Mouse (Mus musculus): Measurements from ENCODE around the gene Doxl2.
A peak's percentile ranks its signal among the peaks of the same experiment; 100 is the strongest.

Doxl2 gene

GRCm38 (mm10) chr6:49009161-49009555 is 34.4 kb downstream of the Doxl2 start:
- no peak for DNase-seq (ENCODE audit: low read depth, low spot score)

- peak; percentile 55 for DNase-seq (ENCODE audit: low read depth, low spot score)
Measured at GRCm38 (mm10) chr6:49009665-49010064, 34.9 kb downstream of the Doxl2 start.

GRCm38 (mm10) chr6:49011191-49011590 is 36.4 kb downstream of the Doxl2 start:
- DNase-seq (ENCODE audit: low read depth, low spot score), result no peak

GRCm38 (mm10) chr6:49013023-49013422 is 38.3 kb downstream of the Doxl2 start:
- no peak for DNase-seq (ENCODE audit: low read depth, low spot score)

- peak; percentile 73 for DNase-seq (ENCODE audit: low read depth, low spot score)
Measured at GRCm38 (mm10) chr6:49013458-49013857, 38.7 kb downstream of the Doxl2 start.

- peak; percentile 61 for DNase-seq (ENCODE audit: low read depth, low spot score)
Measured at GRCm38 (mm10) chr6:49017150-49017549, 42.4 kb downstream of the Doxl2 start.

- no peak for DNase-seq (ENCODE audit: low read depth, low spot score)
Measured at GRCm38 (mm10) chr6:49019341-49019740, 44.6 kb downstream of the Doxl2 start.

GRCm38 (mm10) chr6:49021141-49022012 is 46.6 kb downstream of the Doxl2 start:
- no peak for DNase-seq (ENCODE audit: low read depth, low spot score)

- DNase-seq (ENCODE audit: low read depth, low spot score), result no peak
Measured at GRCm38 (mm10) chr6:49022384-49022783, 47.6 kb downstream of the Doxl2 start.

GRCm38 (mm10) chr6:49023315-49023714 is 48.6 kb downstream of the Doxl2 start:
- DNase-seq (ENCODE audit: low read depth, low spot score), result no peak

- DNase-seq (ENCODE audit: low read depth, low spot score), result no peak
Measured at GRCm38 (mm10) chr6:49025290-49025689, 50.5 kb downstream of the Doxl2 start.

GRCm38 (mm10) chr6:49026496-49026895 is 51.7 kb downstream of the Doxl2 start:
- DNase-seq (ENCODE audit: low read depth, low spot score), result no peak

- no peak for DNase-seq (ENCODE audit: low read depth, low spot score)
Measured at GRCm38 (mm10) chr6:49028019-49028418, 53.3 kb downstream of the Doxl2 start.

Data from CD4-positive, CD25-positive, alpha-beta regulatory T cell, adult 2 months (primary cell).